Mouse (Mus musculus) gastrocnemius, postnatal 25 days (tissue): ENCODE measurements around the gene Nme7. TPM values are rescaled to one million over a fixed set of nuclear protein-coding genes. Genes with fewer than 3 reads are reported as not detected.

Experiments
- DNase-seq: peaks from one replicate; pipeline ENCODE4 v3.0.0; 2022
- long read RNA-seq, 2 experiments: library from polyadenylated mRNA; stranded (forward); transcript quantifications; one replicate each; pipeline ENCODE4 v2.0.0; 2021
- total RNA-seq, 2 experiments: library from RNA; stranded (reverse); gene quantifications; 1 replicate in 1 of 2; 2 replicates in 1 of 2; pipeline ENCODE4 v1.2.3; 2021

Nme7 gene
- total RNA-seq = 1 to 10 TPM; 1.6 to 1.8 TPM
- long read RNA-seq, experiment 1, partial matches to known transcripts = 0 of 15 reads
- long read RNA-seq, experiment 1, other reads (novel, unspliced or antisense) = 14 of 15 reads
- long read RNA-seq, experiment 2, partial matches to known transcripts = 1 of 15 reads
- long read RNA-seq, experiment 2, other reads (novel, unspliced or antisense) = 14 of 15 reads

GRCm38 (mm10) chr1:164303821-164304220, at the start of gene Nme7:
TSS of gene Nme7 (plus strand) at chr1:164304121.
- DNase-seq = no peak

- no peak for DNase-seq
Observed at GRCm38 (mm10) chr1:164254836-164255235, 49.1 kb upstream of the Nme7 start.

GRCm38 (mm10) chr1:164260171-164261028, 43.5 kb upstream of the Nme7 start:
- no peak for DNase-seq

GRCm38 (mm10) chr1:164261553-164261952, 42.4 kb upstream of the Nme7 start:
- peak; percentile 27 for DNase-seq

- no peak for DNase-seq
Observed at GRCm38 (mm10) chr1:164270941-164271340, 33.0 kb upstream of the Nme7 start.

- no peak for DNase-seq
Observed at GRCm38 (mm10) chr1:164273659-164274058, 30.3 kb upstream of the Nme7 start.

GRCm38 (mm10) chr1:164275455-164275954, 28.4 kb upstream of the Nme7 start, which contains the start of gene Ccdc181:
TSS of gene Ccdc181 (plus strand) at chr1:164275585.
- DNase-seq = peak; percentile 91

GRCm38 (mm10) chr1:164276552-164276951, 27.4 kb upstream of the Nme7 start:
- no peak for DNase-seq

- DNase-seq = no peak
Observed at GRCm38 (mm10) chr1:164279332-164279731, 24.6 kb upstream of the Nme7 start.

- no peak for DNase-seq
Observed at GRCm38 (mm10) chr1:164284007-164284406, 19.9 kb upstream of the Nme7 start.

GRCm38 (mm10) chr1:164287406-164287805, 16.5 kb upstream of the Nme7 start:
- no peak for DNase-seq

- no peak for DNase-seq
Observed at GRCm38 (mm10) chr1:164292040-164292439, 11.9 kb upstream of the Nme7 start.

- no peak for DNase-seq
Observed at GRCm38 (mm10) chr1:164294071-164294470, 9.8 kb upstream of the Nme7 start.

GRCm38 (mm10) chr1:164296473-164296872, 7.4 kb upstream of the Nme7 start:
- no peak for DNase-seq

GRCm38 (mm10) chr1:164301949-164302348, 2.0 kb upstream of the Nme7 start:
- no peak for DNase-seq

- DNase-seq = peak; percentile 94
Observed at GRCm38 (mm10) chr1:164307124-164307751, 3.3 kb downstream of the Nme7 start, which contains the start of gene Blzf1. TSS of gene Blzf1 (minus strand) at chr1:164307489.

- DNase-seq = no peak
Observed at GRCm38 (mm10) chr1:164307922-164308321, 4.0 kb downstream of the Nme7 start.

- no peak for DNase-seq
Observed at GRCm38 (mm10) chr1:164314085-164314484, 10.2 kb downstream of the Nme7 start.

- DNase-seq = no peak
Observed at GRCm38 (mm10) chr1:164315266-164315665, 11.3 kb downstream of the Nme7 start.

- no peak for DNase-seq
Observed at GRCm38 (mm10) chr1:164316697-164317096, 12.8 kb downstream of the Nme7 start.

GRCm38 (mm10) chr1:164317261-164317660, 13.3 kb downstream of the Nme7 start:
- DNase-seq = no peak

GRCm38 (mm10) chr1:164318474-164318873, 14.6 kb downstream of the Nme7 start:
- DNase-seq = no peak
